Mouse (Mus musculus) kidney, adult 11 months (tissue): ENCODE data around the gene 1700001J03Rik.
A peak's percentile ranks its signal among the peaks of the same experiment; 100 is the strongest.
"Not testable (repeated sequence)": the region's sequence is repeated elsewhere in the genome, so short reads cannot be mapped to it uniquely, and the experiment has no call there.

Experiments
- DNase-seq: peaks from one replicate; pipeline ENCODE4 v3.0.0; 2022

1700001J03Rik gene

GRCm38 (mm10) chr5:146185204-146185603 lies at the start of gene 1700001J03Rik:
TSS of gene 1700001J03Rik (minus strand) at chr5:146185304.
- not testable (repeated sequence) for DNase-seq

GRCm38 (mm10) chr5:146234336-146234735 lies 49.2 kb upstream of the 1700001J03Rik start:
- no peak for DNase-seq

- no peak for DNase-seq
These were observed 47.7 kb upstream of the 1700001J03Rik start for GRCm38 (mm10) chr5:146232816-146233215.

DNA sequence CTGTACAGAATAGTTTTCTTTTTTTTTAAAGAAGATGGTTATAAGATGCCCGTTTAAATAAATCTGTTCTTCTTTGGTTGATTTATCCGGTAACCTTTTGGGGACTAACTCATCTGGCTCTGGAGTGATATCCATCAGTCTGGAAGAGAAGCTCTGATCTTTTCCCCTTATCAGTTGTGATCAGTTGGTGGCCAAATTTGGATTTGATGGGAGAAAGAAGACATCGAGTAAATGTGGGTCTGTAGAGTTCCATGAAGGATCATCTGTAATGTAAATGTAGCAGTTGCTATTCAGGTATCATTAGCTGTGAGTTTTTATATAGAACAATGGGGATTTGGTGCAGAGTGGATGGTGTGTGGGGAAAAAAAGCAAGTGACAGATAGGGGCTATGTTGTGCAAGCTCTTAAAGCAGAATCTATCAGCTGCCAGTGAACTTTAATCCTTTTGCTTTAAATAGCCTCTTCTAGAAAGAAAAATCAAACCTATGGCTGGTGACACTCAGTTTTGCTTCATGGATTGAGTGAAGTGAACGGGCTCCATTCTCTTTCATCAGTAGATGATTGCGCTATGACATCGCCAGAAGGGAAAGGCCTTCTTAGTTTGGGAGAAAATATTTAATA lies 47.1 kb upstream of the 1700001J03Rik start:
- no peak for DNase-seq

DNA sequence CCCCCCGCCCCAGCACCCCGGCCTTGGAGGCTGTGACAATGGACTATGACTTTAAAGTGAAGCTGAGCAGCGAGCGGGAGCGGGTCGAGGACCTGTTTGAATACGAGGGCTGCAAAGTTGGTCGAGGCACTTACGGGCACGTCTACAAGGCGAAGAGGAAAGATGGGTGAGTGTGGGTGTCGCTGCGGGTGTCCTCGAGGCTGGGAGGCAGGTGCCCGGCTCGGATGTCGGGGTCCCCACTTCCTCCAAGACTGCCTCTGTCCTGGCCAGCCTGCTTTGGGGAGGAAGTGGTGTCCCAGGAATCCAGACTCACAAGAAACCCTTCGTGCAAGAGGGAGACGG lies 46.5 kb upstream of the 1700001J03Rik start:
- no peak for DNase-seq

DNA sequence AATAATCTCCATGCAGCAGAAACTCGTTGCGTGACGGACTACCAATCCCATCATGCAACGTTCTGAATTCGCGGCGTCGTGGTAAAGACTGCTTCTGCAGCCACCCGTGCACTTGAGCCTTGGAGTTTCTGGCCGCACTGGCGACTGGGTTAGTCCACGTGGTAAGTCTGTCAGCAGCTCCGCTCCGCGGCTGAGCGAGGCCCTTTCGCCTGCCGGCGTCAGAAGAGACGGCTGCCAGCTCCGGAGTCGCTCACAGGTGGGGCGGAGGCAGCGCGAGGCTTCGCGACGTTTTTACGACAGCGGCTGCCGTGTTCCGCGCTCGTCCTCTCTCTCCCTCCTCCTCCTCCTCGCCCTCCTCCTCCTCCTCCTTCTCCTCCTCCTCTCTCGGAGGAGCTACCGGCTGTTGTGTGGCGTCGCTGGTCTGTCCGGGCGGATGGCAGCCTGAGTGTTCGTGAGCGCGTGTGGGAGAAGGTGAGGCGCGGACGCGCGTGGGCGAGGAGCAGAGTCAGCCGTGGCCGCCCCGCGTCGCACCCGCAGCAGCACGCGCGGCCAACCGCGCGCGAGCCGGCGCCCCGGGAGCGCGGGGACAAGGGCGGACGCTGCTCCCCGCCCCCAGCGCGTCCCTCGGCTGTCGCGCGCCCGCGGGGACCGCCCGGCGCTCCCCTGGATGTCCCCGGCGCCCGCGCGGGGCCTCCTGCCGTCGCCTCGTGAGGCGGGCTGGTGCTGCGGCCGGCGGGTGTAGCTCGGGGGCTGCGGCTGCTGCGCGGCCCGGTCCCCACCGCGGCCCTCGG lies 46.0 kb upstream of the 1700001J03Rik start, which contains the start of gene Cdk8:
Cdk8 (plus strand) TSS at position 367 of the 791 bp plus-strand sequence.
- peak; percentile 94 for DNase-seq

- no peak for DNase-seq
These were observed 45.0 kb upstream of the 1700001J03Rik start for GRCm38 (mm10) chr5:146229869-146230650.

- DNase-seq, result no peak
These were observed 42.4 kb upstream of the 1700001J03Rik start for GRCm38 (mm10) chr5:146227496-146227895.

- no peak for DNase-seq
These were observed 38.7 kb upstream of the 1700001J03Rik start for GRCm38 (mm10) chr5:146223786-146224185.

DNA sequence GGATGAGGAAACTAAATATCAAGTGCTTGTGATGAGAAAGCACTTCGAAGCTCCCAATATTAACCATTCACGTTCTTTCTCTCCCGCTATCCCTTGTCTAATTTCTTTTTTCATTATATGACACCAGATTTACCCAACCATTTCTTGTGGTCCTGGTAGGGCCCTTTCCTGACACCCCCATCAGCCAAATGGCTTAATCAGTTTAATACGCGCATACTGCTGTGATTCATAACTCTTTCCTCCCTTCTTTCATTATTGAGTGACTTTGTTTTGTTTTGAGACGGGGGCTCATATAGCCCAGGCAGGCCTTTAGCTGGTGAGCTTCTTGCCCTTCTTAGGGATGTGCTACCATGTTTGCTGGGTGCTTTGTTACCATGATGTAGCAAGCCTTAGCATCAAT lies 36.6 kb upstream of the 1700001J03Rik start:
- no peak for DNase-seq

GRCm38 (mm10) chr5:146220879-146221714 lies 36.0 kb upstream of the 1700001J03Rik start, which contains the start of gene Rnf6:
TSS of gene Rnf6 (minus strand) at chr5:146221555.
- DNase-seq, result peak; percentile 97

DNA sequence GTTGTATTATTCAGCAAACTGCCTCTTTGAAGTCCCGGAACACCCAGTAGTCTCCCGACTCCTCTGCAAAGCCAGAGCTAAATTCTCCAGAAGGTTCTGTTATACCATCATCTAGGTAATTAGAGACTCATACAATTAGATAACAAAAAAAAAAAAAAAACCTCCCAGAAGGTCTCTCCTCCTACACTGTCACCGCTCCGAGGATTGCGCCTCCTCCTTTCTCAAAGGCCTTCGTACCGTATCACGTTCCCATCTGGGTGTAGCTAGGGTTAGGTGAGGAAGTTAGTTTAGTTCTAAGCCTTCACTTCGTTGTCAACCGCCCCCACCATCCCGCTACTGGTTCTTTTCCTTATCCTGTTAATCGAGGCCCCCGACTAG lies 35.4 kb upstream of the 1700001J03Rik start:
- DNase-seq, result no peak

DNA sequence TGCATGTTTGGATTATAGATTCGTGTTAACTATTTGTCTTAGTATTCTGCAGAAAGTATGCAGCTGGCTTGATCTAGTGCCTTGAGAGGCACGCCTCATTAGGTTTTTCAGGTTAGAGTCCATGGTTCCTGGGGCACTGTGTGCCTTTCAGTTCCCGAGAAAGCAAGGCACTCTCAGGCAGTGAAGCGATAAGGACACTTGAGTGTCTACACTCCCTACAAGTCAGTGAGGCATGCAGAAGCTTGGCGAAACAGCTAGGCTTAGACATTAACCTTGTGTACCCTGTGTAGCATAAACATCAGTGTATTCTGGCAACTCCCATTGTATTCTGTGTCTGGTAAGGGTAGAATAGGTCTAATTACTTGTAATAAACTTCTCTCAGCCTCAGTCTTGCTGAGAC lies 20.4 kb upstream of the 1700001J03Rik start:
- DNase-seq, result peak; percentile 94

GRCm38 (mm10) chr5:146203921-146204320 lies 18.8 kb upstream of the 1700001J03Rik start:
- no peak for DNase-seq

- DNase-seq, result no peak
These were observed 15.5 kb upstream of the 1700001J03Rik start for GRCm38 (mm10) chr5:146200580-146200979.

DNA sequence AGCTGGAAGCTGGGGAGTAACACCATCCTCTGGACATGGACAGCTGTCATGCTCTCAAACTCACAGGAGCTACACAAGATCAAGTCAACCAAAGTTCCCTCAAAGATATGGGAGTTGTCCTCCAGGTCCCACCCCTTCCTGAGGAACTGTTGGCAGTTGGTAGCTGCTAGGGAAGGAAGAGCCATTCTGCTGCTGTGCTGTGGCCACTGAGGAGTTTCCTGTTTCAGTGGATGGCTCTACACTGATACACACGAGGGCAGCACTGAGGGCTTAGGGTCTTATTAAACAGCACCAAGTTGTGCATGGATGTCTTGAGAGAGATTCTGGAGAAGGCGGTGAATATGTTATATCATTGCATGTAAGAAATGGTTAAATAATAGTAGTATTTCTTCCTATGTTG lies 14.4 kb upstream of the 1700001J03Rik start:
- DNase-seq, result no peak

GRCm38 (mm10) chr5:146199073-146199472 lies 14.0 kb upstream of the 1700001J03Rik start:
- peak; percentile 77 for DNase-seq

- DNase-seq, result no peak
These were observed 8.3 kb upstream of the 1700001J03Rik start for GRCm38 (mm10) chr5:146193360-146193759.

DNA sequence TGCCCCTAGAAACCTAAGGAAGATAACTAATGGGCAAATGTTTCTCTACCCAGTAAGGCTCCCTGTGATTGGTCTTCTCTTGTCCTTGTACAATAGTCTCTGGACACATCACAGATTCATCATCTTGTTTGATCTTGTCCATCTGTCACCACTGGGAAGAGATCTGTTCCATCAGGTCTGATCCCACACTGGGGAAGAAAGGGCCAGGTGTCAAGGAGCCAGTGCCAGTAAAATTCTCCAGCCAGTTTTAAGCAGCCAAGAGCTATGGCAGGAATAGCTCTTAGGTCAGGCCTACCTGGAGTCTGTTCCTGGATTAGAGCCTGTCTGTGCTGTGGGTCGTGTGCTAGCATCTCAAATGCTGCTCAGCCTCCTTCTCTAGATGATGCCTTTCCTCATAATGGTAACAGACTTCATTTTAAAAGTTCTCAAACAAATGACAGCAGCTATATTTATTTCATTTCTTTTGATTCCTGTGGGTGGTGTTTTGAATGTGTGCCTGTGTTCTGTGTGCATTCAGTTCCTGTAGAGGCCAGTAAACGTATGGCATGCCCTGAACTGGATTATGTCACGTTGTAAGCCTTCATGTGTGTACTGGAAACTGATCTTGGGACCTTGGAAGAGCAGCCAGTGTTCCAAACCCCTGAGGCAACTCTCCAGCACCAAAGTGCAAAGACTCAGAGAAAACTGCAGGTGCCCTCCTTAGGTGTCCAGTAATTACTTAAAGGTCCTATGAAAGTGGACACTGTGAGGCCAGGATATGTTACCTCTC lies 5.6 kb upstream of the 1700001J03Rik start:
- no peak for DNase-seq

- DNase-seq, result peak; percentile 73
These were observed 5.0 kb upstream of the 1700001J03Rik start for GRCm38 (mm10) chr5:146190093-146190492.

DNA sequence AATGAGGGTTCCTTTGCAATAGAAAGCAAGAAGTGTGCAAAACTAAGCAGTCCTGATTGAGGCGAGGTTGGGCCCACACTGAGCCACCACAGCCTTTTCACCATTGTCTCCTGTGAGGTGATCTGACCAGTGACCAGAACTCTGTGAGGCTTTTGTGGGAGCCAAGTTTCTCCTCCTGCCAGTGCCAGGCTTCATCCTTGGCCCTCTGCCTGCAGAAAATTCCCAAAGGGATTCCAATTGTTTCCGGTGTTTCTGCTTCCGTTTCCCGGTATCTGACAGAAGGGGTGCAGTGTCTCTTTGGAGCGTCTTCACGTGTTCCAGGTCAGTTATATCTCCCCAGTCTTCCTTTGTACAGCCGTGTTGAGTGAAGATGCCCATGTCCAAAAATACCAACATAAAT lies 3.6 kb upstream of the 1700001J03Rik start:
- no peak for DNase-seq

DNA sequence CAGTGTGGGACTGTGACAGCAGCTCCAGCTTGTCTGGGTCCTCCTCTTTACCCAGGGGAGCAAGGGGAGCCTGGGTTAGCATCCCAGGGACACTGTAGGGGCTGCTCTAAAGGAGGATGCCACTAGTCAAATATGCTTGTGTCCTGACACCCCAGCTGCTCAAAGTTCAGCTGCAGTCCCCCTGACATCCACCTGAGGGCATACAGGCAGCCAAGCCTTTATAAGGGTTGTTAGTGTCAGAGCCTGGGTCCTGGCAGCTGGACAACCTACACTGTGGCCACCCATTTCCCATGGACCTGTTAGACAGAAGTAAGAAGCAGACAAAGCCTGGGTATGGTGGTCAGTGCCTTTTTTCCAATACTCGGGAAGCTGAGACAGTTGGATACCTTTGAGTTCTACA lies 3.0 kb upstream of the 1700001J03Rik start:
- DNase-seq, result no peak
